Mouse (Mus musculus) WW6 (cell line): ENCODE measurements around the gene Spred2.
"Not testable (repeated sequence)": the region's sequence is repeated elsewhere in the genome, so short reads cannot be mapped to it uniquely, and the experiment has no call there.

Experiments
- DNase-seq: peaks from one replicate; pipeline ENCODE4 v3.0.0-alpha.2; 2013; ENCODE audit warnings: low read depth, low spot score

Spred2 gene

GRCm38 (mm10) chr11:20053951-20054350 lies 129.8 kb downstream of the Spred2 start:
- no peak for DNase-seq

GRCm38 (mm10) chr11:20054617-20055016 lies 130.4 kb downstream of the Spred2 start:
- no peak for DNase-seq

- no peak for DNase-seq
These were observed 132.0 kb downstream of the Spred2 start for GRCm38 (mm10) chr11:20056168-20056567.

DNA sequence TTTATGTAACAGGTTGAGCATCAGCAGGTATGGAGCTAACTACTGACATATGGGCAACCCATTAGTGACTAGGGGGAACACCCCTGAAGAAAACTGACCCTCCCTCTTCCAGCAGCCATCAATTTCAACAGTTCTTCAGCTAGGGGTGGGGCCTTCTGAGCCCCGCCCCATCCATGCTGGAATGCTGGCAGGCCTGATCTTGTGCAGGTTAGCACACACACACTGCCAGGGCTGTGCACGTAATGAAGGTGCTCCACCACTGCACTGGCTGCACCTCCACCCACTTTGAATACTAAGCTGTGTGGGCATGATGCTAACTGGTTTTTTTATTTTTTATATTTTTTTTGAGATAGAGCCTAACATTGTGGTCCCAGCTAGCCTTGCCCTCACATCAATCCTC lies 133.3 kb downstream of the Spred2 start:
- DNase-seq: no peak

DNA sequence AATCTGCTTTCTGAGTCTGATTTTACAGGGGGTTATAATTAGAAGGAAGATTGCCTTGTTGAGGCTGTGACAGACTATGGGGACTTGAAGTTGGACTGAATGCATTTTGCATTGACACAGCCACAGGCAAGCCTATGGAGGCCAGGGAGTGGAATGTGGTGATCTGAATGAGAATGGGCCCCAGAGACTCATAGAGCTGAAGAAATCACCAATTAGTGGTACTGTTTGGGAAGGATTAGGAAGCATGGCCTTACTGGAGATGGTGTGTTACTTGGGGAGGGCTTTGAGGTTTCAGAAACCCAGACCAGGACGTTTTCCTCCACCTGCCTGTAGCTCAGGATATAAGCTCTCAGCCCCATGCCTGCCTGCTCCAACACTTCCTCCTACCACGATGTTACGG lies 135.6 kb downstream of the Spred2 start:
- no peak for DNase-seq

GRCm38 (mm10) chr11:20062801-20063200 lies 138.6 kb downstream of the Spred2 start:
- DNase-seq: not testable (repeated sequence)

DNA sequence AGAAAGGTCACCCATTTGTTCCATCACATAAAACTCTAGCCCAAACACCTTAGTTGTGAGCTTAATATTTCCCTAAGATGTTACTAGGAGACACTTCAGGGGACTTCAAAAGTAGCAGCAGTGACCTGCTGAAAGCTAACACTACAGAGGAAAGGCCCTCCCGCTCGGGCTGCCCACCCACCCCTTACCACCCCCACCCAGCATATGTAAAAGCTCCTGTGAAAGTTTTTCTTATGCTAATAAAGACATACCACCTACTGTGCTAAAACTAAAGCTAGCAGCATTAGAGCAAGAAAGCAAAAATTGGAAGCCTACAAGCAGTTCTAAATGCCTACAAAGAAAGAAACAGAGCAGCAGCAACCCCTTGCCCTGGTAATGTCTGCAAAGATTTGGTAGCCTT lies 139.9 kb downstream of the Spred2 start:
- not testable (repeated sequence) for DNase-seq

- no peak for DNase-seq
These were observed 140.8 kb downstream of the Spred2 start for GRCm38 (mm10) chr11:20064926-20065325.

DNA sequence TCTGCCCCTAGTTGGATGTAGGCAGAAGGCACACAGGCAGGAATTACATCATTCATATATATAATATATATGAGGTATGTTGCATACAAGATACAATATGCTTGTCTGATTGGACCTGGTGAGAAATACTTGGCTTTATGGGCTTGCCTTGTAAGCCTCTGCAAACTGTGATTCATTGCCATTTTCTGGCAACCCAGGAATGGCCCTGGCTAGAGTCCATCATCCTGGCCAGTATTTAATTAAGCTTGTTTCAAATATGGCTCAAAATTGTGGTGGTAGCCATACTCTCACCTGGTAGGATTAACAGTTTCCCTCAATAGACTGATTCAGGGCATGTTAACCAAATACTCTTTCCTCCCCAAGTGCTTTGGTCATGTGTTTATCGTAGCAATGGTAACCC lies 141.9 kb downstream of the Spred2 start:
- DNase-seq: no peak

GRCm38 (mm10) chr11:20067521-20067920 lies 143.3 kb downstream of the Spred2 start:
- no peak for DNase-seq

GRCm38 (mm10) chr11:20068346-20069004 lies 144.3 kb downstream of the Spred2 start:
- no peak for DNase-seq

- DNase-seq: no peak
These were observed 148.0 kb downstream of the Spred2 start for GRCm38 (mm10) chr11:20072174-20072573.

DNA sequence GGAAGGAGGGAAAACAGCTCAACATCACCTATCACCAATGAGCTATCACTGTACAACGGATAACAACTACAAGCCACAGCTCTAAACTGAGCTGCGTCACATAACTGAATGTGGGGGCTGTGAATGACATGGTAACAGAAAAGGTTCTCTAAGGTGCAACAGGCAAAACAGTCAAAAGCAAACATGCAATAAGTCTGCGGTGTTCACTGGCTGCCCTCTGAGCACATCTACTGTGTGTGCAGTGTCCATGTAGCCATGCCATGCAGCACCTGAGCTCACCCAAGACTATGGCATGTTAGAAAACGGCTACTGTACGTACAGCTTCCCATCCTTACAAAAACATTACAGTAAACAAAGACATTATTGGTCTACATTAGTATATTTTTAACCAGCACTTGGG lies 148.7 kb downstream of the Spred2 start:
- no peak for DNase-seq
